Mouse (Mus musculus) lung, adult 2 months (tissue): ENCODE data around the gene Optc.

ENCODE experiments used
- CTCF ChIP-seq: fragments of 200-500 bp; IDR thresholded peaks from 2 replicates; pipeline ENCODE4 v1.5.1; 2011; ENCODE audit warnings: mild to moderate bottlenecking, low read length, control low read depth; ENCODE audit not compliant: insufficient read depth
- POLR2A ChIP-seq: fragments of 200-500 bp; IDR thresholded peaks from 2 replicates; pipeline ENCODE4 v1.6.1; 2011; ENCODE audit warnings: low read depth, mild to moderate bottlenecking, control low read depth, low read length, borderline replicate concordance; ENCODE audit errors: extremely low read depth

GRCm38 (mm10) chr1:133897293-133897692 lies 10.5 kb downstream of the Optc start:
- TF ChIP-seq CTCF (no peak), POLR2A (no peak)
